Mouse (Mus musculus): ENCODE measurements around the gene 1110032A03Rik. TPM values are rescaled to one million over a fixed set of nuclear protein-coding genes. Genes with fewer than 3 reads are reported as not detected.

1110032A03Rik gene
- polyA plus RNA-seq, 1 experiment from 2014 or later = 58.1 TPM

DNA sequence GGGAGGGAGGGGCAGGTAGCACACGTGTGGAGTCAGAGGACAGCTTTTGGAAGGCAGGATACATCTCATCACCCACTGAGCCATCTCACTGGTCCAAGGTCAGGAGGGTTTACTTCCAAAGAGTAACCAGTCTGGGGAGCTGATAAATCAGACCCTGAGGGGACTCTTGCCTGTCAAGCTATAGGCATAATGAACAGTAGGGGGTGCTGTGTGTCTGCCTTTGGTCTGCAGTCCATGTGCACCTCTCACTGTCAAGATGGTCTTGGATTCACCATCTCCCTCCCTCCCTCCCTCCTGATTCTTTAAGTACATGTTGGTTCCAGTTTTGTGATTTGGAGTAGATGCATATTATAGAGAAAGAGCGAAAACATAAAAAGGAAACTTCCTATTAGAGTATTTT is 25.7 kb upstream of the 1110032A03Rik start:
- H3K4me3 ChIP-seq (ENCODE audit: inconsistent target) = no peak overlapping the region
- peaks cover 39% of the 10 kb centered on the region for H3K36me3 ChIP-seq (ENCODE audit: inconsistent target)
- WGBS (ENCODE audit: missing documents) = 83% methylated on average over 2 of the region's 2 CpGs
- no peaks in the 10 kb centered on the region for H3K79me2 ChIP-seq (ENCODE audit: inconsistent target)
- H3K27ac ChIP-seq = no peak overlapping the region

DNA sequence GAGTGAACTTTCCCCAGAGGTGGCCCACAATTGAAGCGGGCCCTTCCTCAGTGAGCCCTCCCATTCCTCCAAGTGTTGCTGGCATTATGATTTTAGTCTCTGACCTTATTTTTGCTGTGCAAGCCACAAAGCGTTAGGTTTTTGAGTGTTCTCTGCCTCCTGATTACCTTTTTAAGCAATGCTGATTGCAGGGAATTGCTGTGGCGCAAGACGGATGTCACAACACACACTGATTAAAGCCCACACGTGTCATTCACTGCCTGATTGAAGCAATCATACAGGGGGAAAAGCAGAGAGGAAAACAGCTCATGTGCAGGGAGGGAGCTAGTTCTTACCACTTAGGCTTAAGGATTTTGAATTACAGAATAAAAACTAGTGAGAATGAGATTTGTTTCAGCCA is 23.0 kb upstream of the 1110032A03Rik start:
- WGBS (ENCODE audit: missing documents) = 59% methylated on average over 5 of the region's 5 CpGs
- no peaks in the 10 kb centered on the region for H3K79me2 ChIP-seq (ENCODE audit: inconsistent target)
- no peak overlapping the region for H3K4me3 ChIP-seq (ENCODE audit: inconsistent target)
- H3K27ac ChIP-seq = no peak overlapping the region
- H3K36me3 ChIP-seq (ENCODE audit: inconsistent target) = peaks cover 24% of the 10 kb centered on the region; the same call in 1 of the 2 replicates

DNA sequence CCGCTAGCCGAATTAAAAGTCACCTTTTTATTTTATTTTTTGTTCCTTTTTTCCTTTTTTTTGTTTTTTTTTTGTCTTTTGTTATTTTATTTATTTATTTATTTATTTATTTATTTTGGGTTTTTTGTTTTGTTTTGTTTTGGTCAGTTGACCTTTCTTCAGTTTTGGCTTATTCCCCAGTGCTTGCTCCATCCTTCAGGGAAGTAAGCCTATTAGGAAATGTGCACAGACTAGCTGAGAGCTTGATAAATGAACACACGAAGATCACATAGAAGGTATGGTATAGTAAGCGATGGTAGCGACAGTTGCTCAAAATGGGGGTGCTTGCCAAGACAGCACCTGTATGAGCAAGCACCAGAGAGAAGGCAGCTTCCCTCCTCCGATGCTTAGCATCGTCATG is 22.3 kb upstream of the 1110032A03Rik start:
- no peak overlapping the region for H3K27ac ChIP-seq
- H3K36me3 ChIP-seq (ENCODE audit: inconsistent target) = peaks cover 19% of the 10 kb centered on the region; the same call in 1 of the 2 replicates
- no peak overlapping the region for H3K4me3 ChIP-seq (ENCODE audit: inconsistent target)
- WGBS (ENCODE audit: missing documents) = 92% methylated on average over 7 of the region's 7 CpGs
- H3K79me2 ChIP-seq (ENCODE audit: inconsistent target) = no peaks in the 10 kb centered on the region

DNA sequence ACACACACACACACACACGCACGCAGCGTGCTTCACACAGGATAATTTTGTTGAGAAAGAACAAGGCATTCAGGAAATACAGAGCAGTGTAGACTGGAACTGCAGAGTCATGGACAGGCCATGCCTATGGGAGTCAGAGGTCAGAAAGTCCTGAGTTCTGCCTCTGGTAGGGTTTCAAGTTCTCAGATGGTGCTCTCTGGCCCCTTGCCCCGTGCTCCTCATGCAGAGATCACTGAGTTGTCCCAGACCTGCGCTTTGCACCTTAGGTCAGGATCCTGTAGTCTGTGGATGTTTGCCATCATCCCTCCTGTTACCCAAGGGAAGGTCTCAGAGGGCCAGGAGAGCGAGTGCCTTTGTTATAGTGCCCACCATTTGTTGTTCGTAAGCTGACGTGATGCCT is 21.5 kb upstream of the 1110032A03Rik start:
- 95% methylated on average over 8 of the region's 8 CpGs for WGBS (ENCODE audit: missing documents)
- H3K4me3 ChIP-seq (ENCODE audit: inconsistent target) = no peak overlapping the region
- no peak overlapping the region for H3K27ac ChIP-seq
- no peaks in the 10 kb centered on the region for H3K79me2 ChIP-seq (ENCODE audit: inconsistent target)
- H3K36me3 ChIP-seq (ENCODE audit: inconsistent target) = peaks cover 24% of the 10 kb centered on the region; the same call in 1 of the 2 replicates

DNA sequence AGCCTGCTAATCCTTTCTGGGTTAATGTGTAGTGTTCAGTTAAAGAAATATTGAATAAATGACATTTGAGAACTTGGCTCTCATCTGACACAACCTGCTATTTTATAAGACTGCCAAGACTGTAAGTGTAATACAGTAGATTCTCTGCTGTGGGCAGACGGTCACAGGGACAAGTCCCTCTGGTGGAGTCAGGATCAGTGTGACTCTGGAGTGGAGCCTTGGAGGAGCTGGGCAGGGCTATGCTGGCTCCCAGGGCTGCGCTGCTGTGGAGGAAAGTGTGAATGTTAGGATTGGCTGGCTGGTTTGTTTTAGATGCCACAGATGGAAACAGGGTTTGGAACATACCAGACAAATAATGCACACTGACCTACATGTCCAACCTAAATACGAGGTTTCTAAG is 19.9 kb upstream of the 1110032A03Rik start:
- Histone ChIP-seq H3K79me2 (ENCODE audit: inconsistent target) (no peaks in the 10 kb centered on the region), H3K4me3 (ENCODE audit: inconsistent target) (no peak overlapping the region), H3K36me3 (ENCODE audit: inconsistent target) (peaks cover 30% of the 10 kb centered on the region), H3K27ac (no peak overlapping the region)
- 96% methylated on average over 3 of the region's 3 CpGs for WGBS (ENCODE audit: missing documents)

DNA sequence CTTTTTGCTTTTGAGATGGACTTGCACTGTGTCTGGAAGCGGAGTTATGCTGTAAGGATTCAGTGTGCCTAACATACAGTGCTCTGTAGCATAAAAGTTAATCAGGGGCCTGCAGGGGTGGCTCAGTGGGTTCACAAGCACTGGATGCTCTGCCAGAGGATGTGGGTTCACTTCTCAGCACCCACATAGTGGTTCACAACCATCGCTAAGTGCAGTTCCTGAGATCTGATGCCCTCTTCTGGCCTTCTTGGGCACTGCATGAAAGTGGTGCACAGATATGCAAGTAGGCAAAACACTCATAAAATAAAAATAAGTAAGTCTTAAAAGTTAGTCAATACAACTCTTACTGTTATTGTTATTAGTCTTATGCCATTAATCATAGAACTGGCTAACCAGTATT is 6.8 kb upstream of the 1110032A03Rik start:
- 76% methylated on average over 2 of the region's 2 CpGs for WGBS (ENCODE audit: missing documents)
- H3K27ac ChIP-seq = no peak overlapping the region
- H3K4me3 ChIP-seq (ENCODE audit: inconsistent target) = no peak overlapping the region
- H3K79me2 ChIP-seq (ENCODE audit: inconsistent target) = no peaks in the 10 kb centered on the region
- H3K36me3 ChIP-seq (ENCODE audit: inconsistent target) = peaks cover 39% of the 10 kb centered on the region; the same call in 1 of the 2 replicates

DNA sequence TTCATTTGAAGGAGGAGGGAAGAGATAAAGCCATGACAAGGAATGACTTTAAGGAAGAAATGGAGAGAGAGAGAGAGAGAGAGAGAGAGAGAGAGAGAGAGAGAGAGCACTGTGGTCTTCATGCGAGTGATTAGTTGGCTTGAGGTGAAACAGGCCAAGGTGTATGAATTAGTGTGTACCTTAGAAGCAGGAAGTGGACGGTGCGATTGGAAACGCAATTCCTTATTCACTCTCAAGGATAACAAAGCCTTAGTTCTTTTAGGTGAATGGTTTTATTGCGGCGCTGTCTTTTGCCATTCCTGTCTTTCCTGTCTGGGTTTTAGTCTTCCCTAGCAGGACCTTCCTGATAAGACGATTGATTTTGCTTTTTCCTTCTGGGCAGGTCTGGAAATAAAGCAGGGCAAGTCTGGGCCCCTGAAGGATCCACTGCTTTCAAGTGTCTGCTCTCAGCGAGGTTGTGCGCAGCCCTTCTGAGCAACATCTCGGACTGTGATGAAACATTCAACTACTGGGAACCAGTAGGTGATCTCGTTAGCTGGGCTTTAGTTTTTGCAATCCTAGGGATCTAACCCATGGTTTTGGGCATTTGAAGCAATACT is 941 bp upstream of the 1110032A03Rik start:
- H3K79me2 ChIP-seq (ENCODE audit: inconsistent target) = no peaks in the 10 kb centered on the region; the same call in 1 of the 2 replicates
- peak overlapping the region; percentile 48 for H3K4me3 ChIP-seq (ENCODE audit: inconsistent target)
- 66% methylated on average over 11 of the region's 11 CpGs for WGBS (ENCODE audit: missing documents)
- H3K36me3 ChIP-seq (ENCODE audit: inconsistent target) = no peaks in the 10 kb centered on the region; the same call in 1 of the 2 replicates
- no peak overlapping the region for H3K27ac ChIP-seq

DNA sequence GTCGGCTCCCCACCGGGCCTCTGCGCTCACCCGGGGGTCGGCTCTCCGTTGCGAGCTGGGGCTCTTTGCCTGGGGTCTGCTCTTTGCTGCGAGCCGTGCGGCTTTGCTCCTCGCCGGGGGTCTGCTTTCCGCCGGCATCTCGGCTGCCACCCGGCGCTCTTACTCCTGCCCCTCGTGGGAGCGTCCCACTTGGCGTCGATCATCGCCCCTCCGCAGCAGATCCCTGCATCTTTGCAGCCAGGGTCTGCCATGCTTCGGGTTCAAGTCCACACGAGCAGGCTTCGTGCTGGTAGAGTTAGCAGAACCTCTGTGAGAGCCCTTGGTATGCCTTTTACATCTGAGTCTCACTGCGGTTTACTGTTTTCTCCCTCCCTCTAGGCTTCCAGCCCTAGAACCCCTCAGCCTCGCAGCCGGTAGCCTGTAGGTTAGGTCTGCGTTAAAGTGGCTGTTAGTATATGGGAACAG is 374 bp upstream of the 1110032A03Rik start:
- peak overlapping the region; percentile 48 for H3K4me3 ChIP-seq (ENCODE audit: inconsistent target)
- H3K36me3 ChIP-seq (ENCODE audit: inconsistent target) = no peaks in the 10 kb centered on the region; the same call in 1 of the 2 replicates
- H3K27ac ChIP-seq = no peak overlapping the region
- no peaks in the 10 kb centered on the region; the same call in 1 of the 2 replicates for H3K79me2 ChIP-seq (ENCODE audit: inconsistent target)
- under 1% methylated on average over 27 of the region's 30 CpGs for WGBS (ENCODE audit: missing documents)

DNA sequence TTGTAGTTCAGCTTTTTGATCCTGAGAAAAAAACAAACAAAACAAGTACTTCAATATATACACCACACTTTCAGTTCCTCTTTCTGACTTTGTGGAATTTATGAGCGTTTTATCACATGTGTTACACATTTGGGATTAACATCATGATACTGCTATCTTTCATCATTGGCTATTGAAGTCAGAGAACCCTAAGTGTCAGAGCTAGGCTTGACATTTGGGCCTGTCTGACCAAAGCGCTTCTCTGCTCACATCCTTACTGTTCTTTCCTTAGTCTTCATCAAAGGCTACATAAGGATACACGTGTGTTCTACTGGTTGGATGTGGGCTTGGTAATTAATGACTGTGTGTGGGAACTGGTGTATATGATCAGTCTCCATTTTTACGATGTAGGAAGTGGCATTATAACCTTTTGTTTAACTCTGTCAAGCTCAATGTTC is 1.3 kb downstream of the 1110032A03Rik start:
- 8% methylated on average over 4 of the region's 4 CpGs for WGBS (ENCODE audit: missing documents)
- peak overlapping the region; percentile 45; the same call in 1 of the 2 replicates for H3K4me3 ChIP-seq (ENCODE audit: inconsistent target)
- H3K36me3 ChIP-seq (ENCODE audit: inconsistent target) = no peaks in the 10 kb centered on the region
- no peaks in the 10 kb centered on the region; the same call in 1 of the 2 replicates for H3K79me2 ChIP-seq (ENCODE audit: inconsistent target)
- peak overlapping the region; percentile 65 for H3K27ac ChIP-seq

DNA sequence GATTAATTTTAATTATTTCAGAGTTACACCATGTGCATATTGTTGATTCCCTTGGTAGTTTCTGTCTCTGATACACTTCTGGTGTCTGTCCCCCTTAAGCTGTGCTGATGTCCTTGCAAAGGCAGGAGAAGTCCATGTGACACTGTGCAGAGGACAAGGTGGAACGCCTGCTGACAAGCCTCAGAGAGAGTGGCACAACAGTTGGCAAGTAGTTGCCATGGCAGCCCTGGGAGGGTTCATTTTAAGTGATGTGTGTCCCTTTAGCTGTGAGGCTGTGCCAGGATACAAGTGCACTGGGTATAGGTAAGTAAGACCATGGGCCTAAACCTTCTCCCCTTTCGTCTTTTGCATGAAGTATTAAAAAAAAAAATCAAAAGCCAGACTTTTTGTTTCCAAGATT is 5.3 kb downstream of the 1110032A03Rik start:
- 100% methylated on average over 2 of the region's 2 CpGs for WGBS (ENCODE audit: missing documents)
- H3K4me3 ChIP-seq (ENCODE audit: inconsistent target) = no peak overlapping the region
- H3K36me3 ChIP-seq (ENCODE audit: inconsistent target) = no peaks in the 10 kb centered on the region
- no peak overlapping the region for H3K27ac ChIP-seq
- H3K79me2 ChIP-seq (ENCODE audit: inconsistent target) = no peaks in the 10 kb centered on the region; the same call in 1 of the 2 replicates

DNA sequence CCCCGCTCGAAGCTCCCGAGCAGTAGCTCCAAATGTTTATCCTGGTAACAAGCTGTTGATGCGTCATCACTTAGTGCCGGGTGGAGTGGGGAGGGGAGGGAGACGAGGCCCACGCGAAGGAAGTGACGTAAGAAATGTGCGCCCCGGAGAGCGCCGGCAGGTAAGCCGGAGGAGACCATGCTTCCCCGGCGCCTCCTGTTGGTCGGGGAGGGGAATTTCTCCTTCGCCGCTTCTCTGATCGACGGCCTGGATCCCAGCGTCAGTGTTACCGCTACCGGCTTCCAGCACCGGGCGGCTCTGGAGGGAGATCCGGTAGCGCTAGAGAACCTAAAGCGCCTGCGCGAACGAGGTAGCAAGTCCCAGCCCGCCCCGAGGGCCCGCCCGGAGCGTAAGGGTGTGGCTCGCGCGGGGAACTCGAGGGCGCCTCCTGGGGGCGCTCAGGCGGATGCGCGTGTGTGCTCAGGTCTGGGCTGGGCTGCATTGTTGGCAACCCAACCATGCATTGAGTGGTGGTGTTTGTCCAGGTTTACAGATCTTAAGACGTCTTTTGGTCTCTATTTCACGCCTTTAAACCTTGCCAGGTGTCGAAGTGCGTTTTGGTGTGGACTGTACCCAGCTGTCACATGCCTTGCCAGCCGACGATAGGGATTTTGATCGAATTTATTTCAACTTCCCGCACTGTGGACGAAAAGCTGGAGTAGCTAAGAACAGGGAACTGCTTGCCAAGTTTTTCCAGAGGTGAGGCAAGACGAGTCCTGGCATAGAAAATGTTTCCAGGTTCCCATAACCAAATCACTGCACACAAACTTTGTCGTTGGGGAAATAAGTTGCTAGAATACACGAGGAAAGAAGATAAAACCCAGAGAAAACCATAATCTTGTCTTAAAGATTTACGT is 7.0 kb downstream of the 1110032A03Rik start, which contains the start of gene Fdxacb1:
Gene Fdxacb1, plus strand, starts transcription at position 130 of the 896 bp plus-strand sequence.
- peak within 1 kb of the TSS; percentile 63 for H3K4me3 ChIP-seq (ENCODE audit: inconsistent target)
- H3K27ac ChIP-seq = peak within 1 kb of the TSS; percentile 76
- WGBS (ENCODE audit: missing documents) = 3% methylated on average over 59 of the region's 59 CpGs
- H3K36me3 ChIP-seq (ENCODE audit: inconsistent target) = no peaks in the 10 kb centered on the region
- no peaks in the 10 kb centered on the region; the same call in 1 of the 2 replicates for H3K79me2 ChIP-seq (ENCODE audit: inconsistent target)

DNA sequence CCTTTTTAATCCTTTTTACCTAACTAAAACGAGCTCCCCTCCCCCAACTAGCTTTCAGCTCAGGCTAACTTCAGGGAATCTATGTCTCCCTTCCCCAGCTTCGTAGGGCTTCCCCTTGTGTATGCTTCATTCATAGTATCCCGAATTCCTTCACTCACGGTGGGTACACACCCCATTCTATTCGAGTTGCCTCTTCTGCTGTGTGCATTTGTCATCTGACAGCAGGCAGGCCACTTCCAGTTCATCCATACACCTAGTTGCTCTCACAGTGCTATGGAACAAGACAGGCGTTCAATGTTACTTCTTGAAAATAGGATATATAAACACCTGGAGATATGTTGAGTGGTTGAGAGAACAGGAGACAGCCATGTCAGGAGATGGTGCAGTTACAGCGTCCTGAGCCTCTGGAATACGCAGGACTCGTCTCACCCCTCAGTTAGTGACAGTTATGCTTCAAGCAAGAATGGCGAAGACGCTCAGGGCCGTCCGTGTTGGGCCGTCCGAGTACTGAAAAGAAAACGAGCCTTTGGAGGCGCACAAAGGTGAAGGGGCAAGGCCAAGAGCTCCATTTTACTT is 7.7 kb downstream of the 1110032A03Rik start:
- H3K36me3 ChIP-seq (ENCODE audit: inconsistent target) = no peaks in the 10 kb centered on the region
- WGBS (ENCODE audit: missing documents) = 4% methylated on average over 17 of the region's 17 CpGs
- peak overlapping the region; percentile 76 for H3K27ac ChIP-seq
- no peaks in the 10 kb centered on the region; the same call in 1 of the 2 replicates for H3K79me2 ChIP-seq (ENCODE audit: inconsistent target)
- peak overlapping the region; percentile 63 for H3K4me3 ChIP-seq (ENCODE audit: inconsistent target)

DNA sequence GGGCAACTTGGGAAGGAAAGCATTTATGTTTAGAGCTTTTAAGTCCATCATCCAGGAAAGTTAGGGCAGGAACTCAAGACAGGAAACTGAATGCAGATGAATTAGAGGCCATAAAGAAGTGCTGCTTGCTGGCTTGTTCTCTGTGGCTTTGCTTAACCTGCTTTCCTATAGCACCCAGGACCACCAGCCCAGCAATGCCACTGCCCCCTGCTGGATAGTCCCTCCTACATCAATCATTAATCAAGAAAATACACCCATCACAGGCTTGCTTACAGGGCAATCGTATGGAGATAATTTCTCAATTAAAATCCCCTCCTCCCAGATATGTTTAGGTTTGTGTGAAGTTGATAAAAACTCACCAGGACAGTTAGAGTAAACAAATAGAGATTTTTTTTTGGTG is 12.0 kb downstream of the 1110032A03Rik start:
- no peak overlapping the region for H3K27ac ChIP-seq
- H3K79me2 ChIP-seq (ENCODE audit: inconsistent target) = no peaks in the 10 kb centered on the region
- WGBS (ENCODE audit: missing documents) = 90% methylated on average over 1 of the region's 1 CpGs
- H3K4me3 ChIP-seq (ENCODE audit: inconsistent target) = no peak overlapping the region
- H3K36me3 ChIP-seq (ENCODE audit: inconsistent target) = no peaks in the 10 kb centered on the region

DNA sequence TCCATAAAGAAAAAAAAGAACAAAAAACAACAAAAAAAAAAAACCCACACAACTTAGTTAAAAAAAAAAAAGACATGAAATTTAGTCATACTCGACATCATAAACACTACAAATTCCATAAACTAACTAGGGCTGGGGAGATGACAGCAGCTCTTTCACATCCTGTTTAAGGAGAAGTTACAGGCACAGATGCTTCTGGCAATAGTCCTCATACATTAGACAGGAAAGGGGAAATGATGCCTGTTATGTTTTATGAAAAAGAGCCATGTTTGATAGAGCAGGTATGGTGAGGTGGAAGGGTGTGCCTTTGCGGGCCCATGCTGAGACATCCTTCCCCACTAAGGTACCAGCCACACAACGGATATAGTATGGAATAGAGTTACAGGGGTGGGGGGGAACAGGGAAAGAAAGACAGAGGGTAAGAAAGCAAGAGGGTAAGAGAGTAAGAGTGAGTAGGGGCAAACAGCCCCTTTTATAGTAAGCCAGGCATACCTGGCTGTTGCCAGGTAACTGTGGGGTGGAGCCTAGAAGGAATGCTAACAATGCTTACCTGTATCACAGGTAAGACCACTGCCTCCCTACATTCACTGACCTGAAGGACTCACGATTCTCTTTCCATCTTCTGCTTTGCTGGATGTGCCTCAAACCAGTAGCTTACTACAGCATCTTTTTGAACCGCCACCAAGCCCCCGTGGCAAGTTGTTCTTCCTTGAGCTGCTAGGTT is 13.6 kb downstream of the 1110032A03Rik start:
- H3K27ac ChIP-seq = no peak overlapping the region
- no peaks in the 10 kb centered on the region for H3K36me3 ChIP-seq (ENCODE audit: inconsistent target)
- no peaks in the 10 kb centered on the region for H3K79me2 ChIP-seq (ENCODE audit: inconsistent target)
- no peak overlapping the region for H3K4me3 ChIP-seq (ENCODE audit: inconsistent target)
- 71% methylated on average over 6 of the region's 6 CpGs for WGBS (ENCODE audit: missing documents)

Measured in macrophage (primary cell).